Mouse (Mus musculus): Measurements from ENCODE around the gene Shroom3. TPM values are rescaled to one million over a fixed set of nuclear protein-coding genes. Genes with fewer than 3 reads are reported as not detected.
A peak's percentile ranks its signal among the peaks of the same experiment; 100 is the strongest.

Gene Shroom3
- total RNA-seq, 2 experiments from 2014 or later: 3.3 to 3.4 TPM

DNA sequence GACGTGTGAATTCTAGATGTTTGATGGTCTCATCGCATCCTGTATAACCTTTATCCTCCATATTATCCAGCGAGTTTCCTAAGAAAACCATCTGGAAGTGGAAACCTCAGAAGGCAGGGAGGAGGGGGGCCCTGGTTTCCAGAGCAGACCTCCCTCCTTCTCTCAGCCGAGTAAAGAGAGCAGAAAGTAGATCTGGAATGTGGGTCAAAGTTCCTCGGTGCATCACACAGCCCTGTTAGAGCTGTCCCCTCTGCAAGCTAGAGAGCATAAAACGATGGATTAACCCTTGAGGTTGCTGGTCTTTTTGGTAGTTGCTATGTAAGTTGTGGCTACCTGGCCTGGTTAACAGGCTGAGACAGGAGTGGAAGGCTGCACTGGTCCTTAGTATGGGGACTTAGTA lies 46.0 kb downstream of the Shroom3 start:
- DNase-seq (ENCODE audit: low spot score in 2 of 2): no peak
- intact Hi-C loops (cut with DNase I): loop anchor here (5.0 kb wide), 1 partner anchor 433 kb away; no protein-coding TSS in a partner anchor

DNA sequence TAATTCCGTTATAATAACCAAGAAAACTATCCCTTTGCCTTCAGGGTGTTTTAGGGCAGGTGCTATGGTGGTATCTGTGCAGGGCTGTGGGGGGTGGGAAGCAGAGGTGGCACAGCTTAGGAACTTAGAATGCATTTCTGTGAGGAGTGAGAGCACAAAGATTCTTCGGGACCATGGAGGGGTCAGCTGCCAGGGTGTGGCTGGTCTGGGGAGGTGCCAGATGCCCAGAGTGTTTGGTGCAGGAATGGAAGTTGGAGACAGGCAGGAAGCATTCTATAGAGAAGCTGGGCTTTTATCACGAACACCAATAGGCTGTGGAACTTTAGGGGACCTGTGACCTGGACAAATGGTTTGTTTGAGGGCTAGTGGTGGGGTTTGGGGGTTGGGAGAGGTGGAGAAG lies 58.6 kb downstream of the Shroom3 start:
- intact Hi-C loops (cut with DNase I): no loop called here
- no peak for DNase-seq (ENCODE audit: low spot score in 2 of 2)

DNA sequence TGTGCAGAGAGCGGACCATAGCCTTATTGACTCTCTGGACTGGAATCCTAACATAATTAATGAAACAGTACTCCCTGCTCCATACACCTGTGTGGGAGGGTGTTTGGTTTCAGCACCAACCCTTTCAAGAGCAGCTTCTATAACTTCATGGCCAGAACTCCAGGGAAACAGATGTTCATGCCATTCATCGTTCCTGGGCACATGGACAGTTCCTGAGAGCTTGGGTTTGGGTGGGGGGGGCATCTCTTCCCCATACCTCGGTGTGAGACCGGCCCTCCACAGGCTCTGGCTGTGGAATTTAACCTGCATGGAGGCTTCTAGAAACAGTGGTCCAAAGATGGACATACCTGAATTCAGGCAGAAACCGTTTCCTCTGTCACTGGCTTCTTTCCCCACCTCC lies 59.5 kb downstream of the Shroom3 start:
- DNase-seq (ENCODE audit: low spot score in 2 of 2): no peak
- intact Hi-C loops (cut with DNase I): no loop called here

DNA sequence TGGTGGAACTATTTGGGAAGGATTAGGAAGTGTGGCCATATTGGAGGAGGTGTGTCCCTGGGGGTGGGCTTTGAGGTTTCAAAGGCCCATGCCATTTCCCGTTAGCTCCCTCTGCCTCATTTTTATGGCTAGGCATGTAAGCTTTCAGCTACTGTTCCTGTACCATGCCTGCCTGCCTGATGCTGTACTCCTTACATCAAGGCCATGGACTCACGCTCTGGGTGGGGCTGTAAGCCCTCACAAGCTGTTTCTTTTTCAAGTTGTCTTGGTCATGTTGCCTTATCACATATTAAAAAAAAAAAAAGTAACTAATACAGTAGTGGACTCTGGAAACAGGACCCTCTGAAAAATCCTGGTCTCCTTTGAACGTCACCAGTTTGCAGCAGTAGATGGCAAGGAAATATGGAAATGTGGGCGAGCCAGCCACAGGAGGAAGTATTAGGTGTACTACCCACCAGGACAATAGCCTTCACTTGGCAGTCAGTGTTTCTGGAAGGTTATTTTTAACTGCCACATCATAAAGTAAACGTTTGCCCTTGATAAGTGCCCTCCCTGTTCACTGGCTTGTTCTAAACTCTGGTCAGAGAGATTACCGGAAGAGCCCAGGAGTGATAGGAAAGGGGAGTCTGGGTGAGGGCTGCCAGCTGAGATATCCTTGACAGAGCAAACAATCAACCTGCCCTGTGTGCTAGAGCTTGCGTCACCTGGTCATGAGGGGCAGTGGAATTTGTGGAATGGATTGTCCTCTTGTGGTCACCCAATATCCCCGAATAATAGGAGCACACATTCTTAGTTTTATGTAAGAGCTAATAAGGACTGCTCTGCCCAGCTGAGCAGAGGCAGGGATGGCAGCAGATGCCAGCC lies 62.4 kb downstream of the Shroom3 start:
- DNase-seq (ENCODE audit: low spot score in 2 of 2): no peak
- intact Hi-C loops (cut with DNase I): no loop called here

DNA sequence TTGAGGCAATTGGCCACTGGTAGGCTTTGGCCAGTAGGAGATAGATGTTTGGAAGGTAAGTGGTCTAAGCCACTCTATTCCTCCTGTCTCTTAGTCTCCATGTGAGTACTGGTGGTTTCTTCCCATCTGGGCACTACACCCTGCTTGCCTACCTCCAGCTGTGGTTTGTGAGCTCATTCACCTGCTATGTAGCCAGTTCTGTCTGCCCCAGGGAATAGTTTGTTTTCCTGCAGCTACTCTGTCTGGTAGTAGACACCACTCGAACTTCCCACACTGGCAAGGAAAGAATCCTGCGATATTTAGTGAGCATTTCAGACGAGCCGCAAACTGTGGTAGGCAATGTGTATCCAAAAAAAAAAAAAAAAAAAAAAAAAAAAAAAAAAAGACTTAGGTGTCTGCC lies 68.3 kb downstream of the Shroom3 start:
- intact Hi-C loops (cut with DNase I): no loop called here

DNA sequence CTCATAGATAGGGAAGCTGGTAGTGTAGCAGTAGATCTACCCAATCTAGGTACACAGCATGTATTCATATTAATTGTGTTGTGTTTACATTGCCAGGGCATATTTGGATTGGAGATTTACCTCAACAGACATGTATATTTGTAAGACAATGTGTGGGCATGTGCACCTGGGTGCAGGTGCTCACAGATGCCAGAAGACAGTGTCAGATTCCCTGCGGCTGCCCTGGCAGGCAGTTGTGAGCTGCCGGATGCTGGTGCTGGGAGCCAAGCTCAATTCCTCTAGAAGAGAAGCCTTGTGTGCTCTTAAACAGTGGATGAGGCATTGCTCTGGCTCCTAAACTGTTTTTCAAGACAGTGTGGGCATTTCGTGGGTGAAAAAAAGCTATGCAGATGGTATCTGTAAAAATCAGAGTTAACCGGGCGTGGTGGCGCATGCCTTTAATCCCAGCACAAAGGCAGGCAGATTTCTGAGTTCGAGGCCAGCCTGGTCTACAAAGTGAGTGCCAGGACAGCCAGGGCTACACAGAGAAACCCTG lies 72.1 kb downstream of the Shroom3 start:
- intact Hi-C loops (cut with DNase I): no loop called here
- DNase-seq (ENCODE audit: low spot score in 2 of 2): peak in 1 of 2 experiments; percentile 7

More for the DNA sequence above, 68.3 kb downstream of the Shroom3 start:
- no peak for DNase-seq (ENCODE audit: low spot score in 2 of 2)

DNA sequence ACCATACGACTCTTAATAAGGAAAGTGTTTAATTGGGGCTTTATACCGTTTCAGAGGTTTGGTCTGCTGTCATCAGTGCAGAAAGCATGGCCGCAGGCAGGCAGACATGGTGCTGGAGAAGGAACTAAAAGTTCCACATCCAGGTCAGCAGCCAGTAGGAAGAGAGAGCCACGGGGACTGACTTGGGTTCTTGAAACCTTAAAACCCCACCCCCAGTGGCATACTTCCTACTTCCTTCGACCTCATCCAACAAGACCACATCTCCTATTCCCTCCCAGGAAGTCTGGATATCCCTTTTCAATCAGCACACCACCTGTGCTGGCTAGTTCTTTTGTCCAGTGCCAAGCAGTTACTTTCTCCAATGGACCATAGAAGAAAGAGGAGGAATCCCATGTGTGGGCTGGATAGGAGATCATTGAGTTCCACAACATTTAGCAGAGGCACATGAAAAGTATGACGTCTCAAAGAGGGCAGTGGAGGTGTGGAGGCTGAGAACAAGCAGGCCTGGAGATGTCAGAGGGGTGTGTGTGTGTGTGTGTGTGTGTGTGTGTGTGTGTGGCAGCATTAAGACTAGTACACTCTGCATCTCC lies 76.0 kb downstream of the Shroom3 start:
- no peak for DNase-seq (ENCODE audit: low spot score in 2 of 2)
- intact Hi-C loops (cut with DNase I): loop anchor here (2.0 kb wide), 1 partner anchor 34 kb away; no protein-coding TSS in a partner anchor

DNA sequence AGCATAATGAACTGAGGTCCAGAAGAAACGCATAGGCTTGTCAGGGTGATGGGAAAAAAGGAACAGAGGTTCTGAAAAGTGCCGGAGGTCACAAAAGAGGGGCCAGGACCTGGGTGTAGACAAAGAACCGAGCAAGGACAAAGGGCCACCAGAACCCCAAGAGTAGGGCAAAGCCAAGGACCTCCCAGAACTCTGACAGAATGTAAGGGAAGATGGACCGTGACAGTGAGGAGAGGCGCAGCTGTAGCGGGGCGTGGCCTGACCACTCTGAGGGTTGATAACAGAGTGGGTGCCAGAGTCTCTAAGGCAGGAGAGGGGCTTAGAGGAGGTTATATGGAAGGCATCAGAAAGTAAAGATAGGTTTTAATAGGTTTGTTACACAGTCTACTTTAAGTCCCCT lies 77.3 kb downstream of the Shroom3 start:
- no peak for DNase-seq (ENCODE audit: low spot score in 2 of 2)
- intact Hi-C loops (cut with DNase I): no loop called here

DNA sequence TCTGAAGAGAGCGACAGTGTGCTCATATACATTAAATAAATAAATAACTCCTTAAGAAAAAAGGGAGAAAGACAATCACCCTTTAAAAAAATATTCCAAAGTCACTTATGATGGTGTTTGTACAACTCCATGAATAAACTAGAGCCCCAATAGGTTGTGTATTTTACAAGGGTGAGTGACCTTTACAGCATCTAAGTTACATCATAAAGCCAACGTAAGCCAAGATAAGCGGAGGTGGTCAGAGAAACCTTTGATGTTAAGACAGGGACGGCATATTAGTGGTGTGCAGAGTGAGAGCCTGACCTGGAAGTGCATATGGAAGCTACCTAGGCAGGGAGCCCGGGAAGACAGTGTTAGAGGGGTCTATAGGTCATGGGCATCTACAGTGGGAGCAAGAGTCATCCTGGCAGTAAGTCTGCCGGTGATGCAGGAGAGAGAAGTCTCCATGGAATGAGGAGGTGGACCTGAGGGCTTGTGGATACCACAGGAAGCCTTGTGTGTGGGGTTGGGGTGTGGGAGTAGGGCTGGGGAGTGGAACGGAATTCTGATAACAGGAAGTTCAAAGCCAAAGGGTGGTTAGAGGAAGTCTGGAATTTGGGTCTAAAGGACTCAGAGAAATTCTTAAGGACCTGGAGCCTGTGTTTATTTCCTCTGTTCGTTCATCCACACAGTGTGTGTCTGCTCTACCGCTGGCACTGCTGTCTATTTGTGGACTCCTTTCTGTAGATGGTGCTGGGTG lies 78.5 kb downstream of the Shroom3 start:
- DNase-seq (ENCODE audit: low spot score in 2 of 2): no peak
- intact Hi-C loops (cut with DNase I): no loop called here

DNA sequence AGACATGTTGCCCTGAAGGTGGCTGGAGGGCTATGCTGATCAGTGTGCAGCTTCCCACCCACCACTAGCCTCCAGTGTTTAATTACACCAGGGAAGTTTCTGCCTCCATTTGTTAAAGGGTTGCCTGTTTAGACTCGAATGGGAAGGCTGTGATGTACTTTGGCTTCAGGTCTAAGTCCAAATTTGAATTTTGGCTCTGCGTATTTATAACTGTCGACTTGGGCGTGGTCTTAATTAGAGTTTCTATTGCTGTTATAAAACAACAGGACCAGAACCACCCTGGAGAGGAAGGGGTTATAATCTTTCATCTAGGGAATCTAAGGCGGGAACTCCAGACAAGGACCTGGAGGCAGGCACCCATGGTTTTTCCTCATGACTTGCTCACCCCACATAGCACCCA lies 79.2 kb downstream of the Shroom3 start:
- DNase-seq (ENCODE audit: low spot score in 2 of 2): no peak
- intact Hi-C loops (cut with DNase I): no loop called here

DNA sequence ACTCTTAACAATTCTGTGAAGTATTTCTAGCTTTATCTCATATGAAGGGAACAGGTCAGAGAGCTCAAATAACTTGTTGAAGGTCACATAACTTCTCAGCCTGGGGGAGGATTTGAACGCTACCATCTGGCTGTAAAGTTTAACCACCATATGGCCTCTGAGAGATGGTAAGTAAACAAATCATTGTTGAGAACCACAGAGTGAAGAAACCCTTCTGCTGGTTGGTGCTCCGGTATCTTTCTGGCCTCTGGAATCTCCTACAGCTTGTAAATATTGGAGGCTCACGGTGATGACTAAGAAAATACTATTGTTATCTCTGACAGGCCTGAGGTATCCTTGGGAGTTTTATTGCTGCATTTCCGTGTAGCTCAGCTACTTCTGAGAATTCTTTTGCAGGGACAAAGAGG lies 80.3 kb downstream of the Shroom3 start:
- intact Hi-C loops (cut with DNase I): no loop called here
- no peak for DNase-seq (ENCODE audit: low spot score in 2 of 2)

DNA sequence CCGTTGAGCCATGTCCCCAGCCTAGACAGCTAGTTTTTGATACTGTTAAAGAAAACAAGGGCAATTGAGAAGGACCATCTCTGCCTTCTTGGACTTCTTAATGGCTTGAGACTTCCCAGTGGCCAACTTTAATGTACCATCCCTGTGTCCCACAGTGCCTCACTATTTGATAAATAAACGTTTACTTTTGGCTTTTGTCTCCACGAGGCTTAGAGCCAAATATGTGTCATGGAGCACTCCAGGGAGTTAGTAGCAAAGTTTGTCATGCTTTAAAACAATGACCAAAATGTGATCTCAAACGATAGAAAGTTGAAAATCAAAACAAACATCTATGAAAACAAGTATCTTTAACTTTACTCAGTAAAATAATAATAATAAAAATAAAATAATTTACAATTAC lies 83.1 kb downstream of the Shroom3 start:
- no peak for DNase-seq (ENCODE audit: low spot score in 2 of 2)
- intact Hi-C loops (cut with DNase I): no loop called here

DNA sequence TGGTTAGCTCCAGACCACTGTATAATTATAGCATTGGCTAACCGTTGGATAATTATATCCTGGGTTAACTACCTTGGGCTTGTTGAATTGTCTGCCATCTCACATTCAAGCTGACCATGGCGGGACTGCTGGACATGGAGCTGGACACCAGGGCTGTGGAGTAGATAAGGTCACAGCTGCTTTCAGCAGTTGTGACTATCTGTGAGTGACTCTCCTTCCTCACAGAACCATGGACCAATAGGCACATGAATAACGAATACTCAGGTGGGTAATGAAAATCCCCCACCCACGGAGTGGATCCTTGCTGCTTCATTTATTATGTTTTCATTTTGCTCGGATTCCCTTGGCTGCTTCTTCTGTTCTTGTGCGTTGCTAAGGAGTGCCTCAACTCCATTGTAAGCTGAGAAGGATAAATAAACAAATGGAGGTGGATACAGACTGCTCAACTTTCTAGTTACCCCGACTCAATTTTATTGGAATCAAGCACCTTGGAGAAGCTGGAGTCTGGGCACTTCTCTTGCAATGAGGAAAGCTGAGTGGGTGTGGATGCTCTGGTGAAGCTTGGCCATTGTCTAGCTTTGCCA lies 84.1 kb downstream of the Shroom3 start:
- DNase-seq (ENCODE audit: low spot score in 2 of 2): no peak
- intact Hi-C loops (cut with DNase I): no loop called here

DNA sequence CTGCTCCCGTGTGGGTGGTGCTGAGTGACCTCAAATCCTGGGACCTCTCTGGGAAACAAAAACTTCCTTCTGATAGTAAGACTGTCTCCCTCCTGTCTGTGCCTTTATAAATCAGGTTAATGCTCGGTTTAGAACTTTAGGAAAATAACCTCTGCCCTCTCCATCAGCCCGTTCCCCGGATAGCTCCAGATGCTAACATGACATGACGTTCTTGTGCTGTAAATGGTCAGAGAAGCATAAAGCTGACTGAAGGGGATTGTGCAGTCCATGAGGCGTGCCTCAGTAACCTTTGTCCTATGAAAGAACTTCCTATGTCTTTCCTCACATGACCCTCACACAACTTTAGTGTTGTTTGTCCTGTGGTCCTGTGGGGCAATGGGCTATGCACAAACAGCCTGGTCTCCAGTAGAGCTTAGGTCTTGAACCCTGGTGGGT lies 84.6 kb downstream of the Shroom3 start:
- no peak for DNase-seq (ENCODE audit: low spot score in 2 of 2)
- intact Hi-C loops (cut with DNase I): no loop called here

DNA sequence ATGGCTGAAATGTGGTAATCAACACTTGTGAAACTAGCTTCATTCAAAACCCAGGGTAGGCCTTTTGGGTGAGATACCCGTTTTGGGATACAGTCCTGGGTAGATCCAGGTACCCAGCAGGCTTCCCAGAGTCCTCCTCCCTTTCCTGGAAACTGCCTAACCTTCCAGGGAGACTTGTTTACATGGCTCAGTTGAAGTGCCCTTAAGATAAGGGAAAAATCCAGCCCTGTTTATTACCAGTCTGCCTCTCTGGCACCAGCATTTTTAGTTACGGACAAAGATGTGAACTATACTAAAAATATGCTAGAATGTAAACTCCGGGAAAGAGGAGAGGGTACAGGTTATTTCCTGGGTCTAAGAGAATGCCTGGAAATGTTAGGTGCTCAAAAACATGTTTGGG lies 90.6 kb downstream of the Shroom3 start:
- DNase-seq (ENCODE audit: low spot score in 2 of 2): no peak
- intact Hi-C loops (cut with DNase I): no loop called here

DNA sequence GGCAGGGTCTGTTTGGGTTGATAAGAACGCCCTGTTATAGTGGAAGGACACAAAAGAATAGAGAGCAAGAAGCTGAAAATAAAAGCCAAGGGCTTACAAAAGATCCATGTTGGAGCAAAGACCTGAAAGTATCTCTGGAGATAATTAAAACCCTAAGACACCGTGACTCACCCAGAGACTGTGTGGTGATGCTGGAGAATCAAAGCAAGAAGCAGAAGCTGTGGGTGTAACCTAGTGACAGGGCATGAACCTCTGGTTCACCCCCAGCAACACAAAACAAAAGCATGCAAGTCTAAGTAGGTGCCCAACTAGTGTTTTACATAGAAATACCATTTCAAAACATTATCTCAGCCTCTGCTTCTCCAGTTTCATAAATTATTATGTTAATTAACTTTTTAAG lies 91.2 kb downstream of the Shroom3 start:
- DNase-seq (ENCODE audit: low spot score in 2 of 2): no peak
- intact Hi-C loops (cut with DNase I): no loop called here

DNA sequence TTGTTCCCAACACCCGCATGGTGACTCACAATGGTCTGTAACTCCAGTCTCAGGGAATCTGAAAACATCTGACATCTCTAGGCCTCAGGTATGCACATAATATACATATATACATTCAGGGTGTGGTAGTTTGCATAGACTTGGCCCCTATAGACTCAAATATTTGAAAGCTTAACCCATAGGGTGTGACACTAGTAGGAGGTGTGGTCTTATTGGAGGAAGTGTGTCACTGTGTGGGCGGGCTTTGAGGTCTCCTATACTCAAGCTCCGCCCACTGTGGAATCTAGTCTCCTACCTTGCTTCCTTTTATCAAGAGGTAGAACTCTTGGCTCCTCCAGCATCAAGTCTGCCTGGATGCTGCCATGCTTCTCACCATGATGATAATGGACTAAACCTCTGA lies 91.7 kb downstream of the Shroom3 start:
- intact Hi-C loops (cut with DNase I): no loop called here
- DNase-seq (ENCODE audit: low spot score in 2 of 2): no peak

DNA sequence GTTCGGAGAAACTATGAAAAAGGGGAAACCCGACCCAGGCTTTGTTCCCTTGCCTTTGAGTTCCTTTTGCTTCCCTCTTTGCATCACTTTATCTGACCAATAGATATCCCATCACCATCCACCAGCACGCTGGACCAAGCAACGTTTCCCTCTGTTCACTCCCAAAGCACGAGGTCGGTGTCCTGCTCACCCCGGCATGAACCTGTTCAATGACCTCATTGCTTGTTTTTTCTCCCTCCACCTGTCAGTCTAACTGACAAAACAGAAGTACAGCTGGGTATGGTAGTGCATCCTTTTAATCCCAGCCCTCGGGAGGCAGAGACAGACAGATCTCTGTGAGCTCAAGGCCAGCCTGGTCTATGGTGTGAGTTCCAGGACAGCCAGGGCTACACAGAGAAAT lies 95.2 kb downstream of the Shroom3 start:
- no peak for DNase-seq (ENCODE audit: low spot score in 2 of 2)
- intact Hi-C loops (cut with DNase I): no loop called here

DNA sequence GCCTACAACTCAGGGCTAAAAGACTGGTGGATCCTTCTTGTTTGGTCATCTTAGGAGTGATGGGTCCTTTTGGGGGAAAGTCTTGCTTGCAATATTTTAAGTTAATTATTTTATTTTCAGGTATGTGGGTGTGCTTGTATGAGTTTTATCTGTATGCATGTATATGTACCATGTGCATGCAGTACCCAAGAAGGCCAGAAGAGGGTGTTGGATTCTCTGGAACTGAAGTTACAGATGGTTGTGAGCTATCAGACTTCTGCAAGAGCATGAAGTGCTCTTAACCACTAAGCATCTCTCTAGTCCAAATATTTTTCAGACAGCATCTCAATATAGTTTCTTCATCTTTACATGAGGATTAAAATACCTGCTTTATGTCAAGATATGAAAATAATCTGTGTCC lies 97.8 kb downstream of the Shroom3 start:
- DNase-seq (ENCODE audit: low spot score in 2 of 2): no peak
- intact Hi-C loops (cut with DNase I): no loop called here

Data from left cerebral cortex, postnatal 36 days (tissue).